Mouse (Mus musculus) bone marrow, adult 2 months (tissue): ENCODE data around the gene Serpinb9d.

Source experiments
- CTCF ChIP-seq: fragments of 200-500 bp; IDR thresholded peaks from 2 replicates; pipeline ENCODE4 v1.5.1; 2011; ENCODE audit warnings: low read length, control low read depth; ENCODE audit not compliant: control insufficient read depth, insufficient read depth
- POLR2A ChIP-seq: fragments of 200-500 bp; IDR thresholded peaks from 2 replicates; pipeline ENCODE4 v1.6.1; 2011; ENCODE audit warnings: low read depth, mild to moderate bottlenecking, control low read depth, low read length, borderline replicate concordance; ENCODE audit not compliant: control insufficient read depth

DNA sequence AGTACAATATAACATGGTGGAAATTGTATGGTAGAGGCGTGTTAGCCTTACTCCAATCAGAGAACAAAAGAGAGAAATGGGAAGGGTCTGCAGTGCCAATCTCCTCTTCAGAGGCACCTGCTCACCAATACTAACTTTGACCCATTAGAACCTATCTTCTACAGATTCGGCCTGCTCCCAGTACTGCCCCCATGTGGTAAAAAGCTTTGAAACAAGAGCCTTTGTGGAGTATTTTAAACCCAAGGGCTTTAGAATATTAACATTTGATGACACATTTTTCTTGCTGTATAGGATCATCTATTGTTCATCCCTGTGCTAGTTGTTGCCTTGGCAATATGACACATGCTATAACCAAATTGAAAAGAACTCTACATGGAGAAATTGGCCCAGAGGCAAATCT, 7.0 kb downstream of the Serpinb9d start:
- TF ChIP-seq POLR2A: no peak
- no peak for TF ChIP-seq CTCF
